Mouse (Mus musculus): Measurements from ENCODE around the gene Stra6l. TPM values are rescaled to one million over a fixed set of nuclear protein-coding genes. Genes with fewer than 3 reads are reported as not detected.

The Stra6l gene
- 6.3 and 9.1 TPM in 2 replicates for polyA plus RNA-seq (2012; rRNA removed)

DNA sequence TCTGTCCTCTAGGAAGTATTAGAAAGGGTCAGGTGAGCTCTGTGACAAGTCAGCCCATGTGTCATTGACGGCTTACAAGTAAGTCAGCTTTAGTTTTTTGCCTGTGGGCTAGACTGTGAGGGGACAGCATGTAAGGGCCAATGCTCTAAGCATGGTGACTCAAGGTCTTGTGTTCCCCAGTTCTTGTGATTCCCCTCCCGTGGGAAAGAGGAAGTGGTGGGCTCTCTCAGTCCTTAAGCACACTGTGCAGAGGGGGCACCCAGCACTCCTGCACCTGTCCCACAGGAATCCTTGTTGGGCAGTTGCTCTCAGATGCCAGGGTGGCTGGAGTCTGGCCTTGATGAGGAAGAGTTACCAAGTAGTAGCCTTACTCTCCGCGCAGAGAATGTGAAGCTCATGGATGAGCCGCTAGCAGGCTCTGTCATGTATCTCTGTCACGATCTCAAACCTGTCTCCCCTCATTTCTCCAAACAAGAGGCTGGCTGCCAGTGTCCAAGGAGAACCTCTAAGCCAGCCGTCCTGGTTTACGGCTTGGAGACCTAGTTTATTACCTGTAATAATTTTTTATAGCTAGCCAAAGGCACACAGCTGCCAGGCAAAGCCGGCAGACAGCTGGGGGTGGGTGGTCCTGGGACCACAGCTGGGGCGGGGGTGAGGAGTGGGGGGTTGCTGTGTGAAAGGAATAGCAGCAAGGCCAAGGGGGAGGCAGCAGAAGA lies at the start of gene Stra6l:
Gene Stra6l, plus strand, starts transcription at position 556 of the 716 bp plus-strand sequence.
- DNase-seq: no peak
- Histone ChIP-seq H3K27ac (ENCODE audit: insufficient read depth, low read depth, low read length) (no peak within 1 kb of the TSS), H3K27me3 (replicated peaks; ENCODE audit: control insufficient read depth, insufficient read depth, low read length) (no peaks in the 10 kb centered on the region), H3K36me3 (ENCODE audit: control insufficient read depth, insufficient read depth, low read length) (no peaks in the 10 kb centered on the region), H3K4me1 (ENCODE audit: control insufficient read depth, insufficient read depth, low read length) (peaks cover 11% of the 10 kb centered on the region; the same call in 1 of the 2 replicates), H3K4me3 (ENCODE audit: insufficient read depth, low read depth, low read length) (no peak within 1 kb of the TSS)
- 27% methylated on average over 10 of the region's 10 CpGs for WGBS
- TF ChIP-seq POLR2A (IDR thresholded peaks at IDR 0.05; ENCODE audit: low read depth, low read length) (no peak), CTCF (conservative IDR thresholded peaks at IDR 0.05; ENCODE audit: insufficient read depth, insufficient read length, low read depth, low read length) (no peak)

DNA sequence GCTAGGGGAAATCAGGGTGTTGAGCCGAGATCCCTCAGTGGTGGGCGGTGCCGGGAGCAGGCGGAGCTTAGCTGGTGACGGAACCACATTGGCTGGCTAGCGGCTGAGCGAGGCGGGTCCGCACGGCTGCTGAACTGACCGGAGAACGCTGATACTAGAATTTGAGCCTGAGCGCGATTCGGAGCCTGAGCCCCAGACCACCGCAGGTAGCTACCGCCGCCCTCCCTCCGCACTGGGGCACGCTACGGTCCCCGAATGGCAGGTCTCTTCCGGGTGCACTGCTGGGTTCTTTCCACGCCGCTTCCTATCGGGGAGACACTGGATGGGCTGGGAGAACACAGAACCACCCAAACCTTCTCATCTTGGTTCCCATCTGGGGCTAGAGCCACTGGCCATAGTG lies 49.5 kb upstream of the Stra6l start, which contains the start of gene Aldh1b1:
Gene Aldh1b1, plus strand, starts transcription at position 59 of the 400 bp plus-strand sequence.
- H3K36me3 ChIP-seq (ENCODE audit: control insufficient read depth, insufficient read depth, low read length): no peaks in the 10 kb centered on the region
- WGBS: under 1% methylated on average over 26 of the region's 26 CpGs
- peak; percentile 73 for DNase-seq
- H3K27ac ChIP-seq (ENCODE audit: insufficient read depth, low read depth, low read length): no peak within 1 kb of the TSS
- H3K4me3 ChIP-seq (ENCODE audit: insufficient read depth, low read depth, low read length): peak within 1 kb of the TSS; percentile 50
- TF ChIP-seq POLR2A (IDR thresholded peaks at IDR 0.05; ENCODE audit: low read depth, low read length) (no peak), CTCF (conservative IDR thresholded peaks at IDR 0.05; ENCODE audit: insufficient read depth, insufficient read length, low read depth, low read length) (no peak)
- H3K27me3 ChIP-seq (replicated peaks; ENCODE audit: control insufficient read depth, insufficient read depth, low read length): no peaks in the 10 kb centered on the region
- no peaks in the 10 kb centered on the region; the same call in 1 of the 2 replicates for H3K4me1 ChIP-seq (ENCODE audit: control insufficient read depth, insufficient read depth, low read length)

DNA sequence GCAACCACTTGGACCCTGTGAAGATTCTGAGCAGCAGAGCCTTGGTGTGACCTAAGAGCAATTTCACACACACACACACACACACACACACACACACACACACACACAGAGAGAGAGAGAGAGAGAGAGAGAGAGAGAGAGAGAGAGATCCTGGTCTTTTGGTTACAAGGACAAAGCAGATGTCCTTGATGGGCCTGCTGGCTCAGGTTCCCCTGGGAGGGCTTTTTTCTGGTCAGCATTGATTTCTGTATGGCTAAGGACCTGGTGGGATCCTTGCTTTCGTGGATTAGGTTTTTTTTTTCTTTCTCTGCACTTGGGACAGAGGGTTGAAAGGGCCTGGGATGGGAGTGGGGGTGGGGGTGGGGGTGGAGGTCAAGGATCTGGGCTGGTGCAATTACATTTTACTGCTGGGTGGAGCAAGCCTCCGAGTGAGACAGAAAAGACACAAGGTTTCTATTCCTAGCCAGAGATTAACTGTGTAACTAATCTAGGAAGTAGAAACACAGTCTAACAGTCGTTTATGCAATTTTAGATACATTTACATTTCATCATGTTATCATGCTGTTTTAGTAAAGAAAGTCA lies 48.4 kb upstream of the Stra6l start:
- Histone ChIP-seq H3K27ac (ENCODE audit: insufficient read depth, low read depth, low read length) (no peak overlapping the region), H3K4me3 (ENCODE audit: insufficient read depth, low read depth, low read length) (no peak overlapping the region), H3K36me3 (ENCODE audit: control insufficient read depth, insufficient read depth, low read length) (no peaks in the 10 kb centered on the region), H3K27me3 (replicated peaks; ENCODE audit: control insufficient read depth, insufficient read depth, low read length) (no peaks in the 10 kb centered on the region), H3K4me1 (ENCODE audit: control insufficient read depth, insufficient read depth, low read length) (no peaks in the 10 kb centered on the region; the same call in 1 of the 2 replicates)
- WGBS: 46% methylated on average over 3 of the region's 3 CpGs
- DNase-seq: no peak
- TF ChIP-seq POLR2A (IDR thresholded peaks at IDR 0.05; ENCODE audit: low read depth, low read length) (no peak), CTCF (conservative IDR thresholded peaks at IDR 0.05; ENCODE audit: insufficient read depth, insufficient read length, low read depth, low read length) (no peak)

DNA sequence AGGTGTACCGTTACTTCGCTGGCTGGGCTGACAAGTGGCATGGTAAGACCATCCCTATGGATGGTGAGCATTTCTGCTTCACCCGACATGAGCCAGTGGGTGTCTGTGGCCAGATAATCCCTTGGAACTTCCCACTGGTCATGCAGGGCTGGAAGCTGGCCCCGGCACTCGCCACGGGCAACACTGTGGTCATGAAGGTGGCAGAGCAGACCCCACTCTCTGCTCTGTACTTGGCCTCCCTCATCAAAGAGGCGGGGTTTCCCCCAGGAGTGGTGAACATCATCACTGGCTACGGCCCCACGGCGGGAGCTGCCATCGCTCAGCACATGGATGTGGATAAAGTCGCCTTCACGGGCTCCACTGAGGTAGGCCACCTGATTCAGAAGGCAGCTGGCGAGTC lies 45.6 kb upstream of the Stra6l start:
- WGBS: 97% methylated on average over 14 of the region's 14 CpGs

DNA sequence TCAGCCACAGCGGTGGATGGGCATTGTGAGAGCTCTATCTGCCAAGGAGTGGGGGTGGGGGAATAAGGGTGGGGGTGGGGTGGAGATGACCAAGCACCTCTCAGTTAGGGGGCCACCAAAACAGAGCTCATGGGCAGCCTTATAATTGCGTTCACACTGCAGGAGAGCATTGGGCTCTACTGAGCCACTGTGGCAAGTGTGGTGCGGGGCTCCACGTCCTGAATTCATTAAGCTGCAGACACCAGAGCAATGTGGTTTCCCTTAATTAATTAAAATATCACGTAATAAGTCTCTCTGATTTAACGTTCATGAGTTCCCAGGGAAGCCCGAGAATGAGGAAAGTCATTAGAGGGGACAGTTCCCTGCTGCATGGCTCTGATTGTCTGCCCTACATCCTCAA lies 40.4 kb upstream of the Stra6l start:
- H3K4me1 ChIP-seq (ENCODE audit: control insufficient read depth, insufficient read depth, low read length): no peaks in the 10 kb centered on the region
- no peak for TF ChIP-seq POLR2A (IDR thresholded peaks at IDR 0.05; ENCODE audit: low read depth, low read length)
- no peak for TF ChIP-seq CTCF (conservative IDR thresholded peaks at IDR 0.05; ENCODE audit: insufficient read depth, insufficient read length, low read depth, low read length)
- no peaks in the 10 kb centered on the region for H3K36me3 ChIP-seq (ENCODE audit: control insufficient read depth, insufficient read depth, low read length)
- H3K27ac ChIP-seq (ENCODE audit: insufficient read depth, low read depth, low read length): no peak overlapping the region
- DNase-seq: no peak
- H3K27me3 ChIP-seq (replicated peaks; ENCODE audit: control insufficient read depth, insufficient read depth, low read length): no peaks in the 10 kb centered on the region
- no peak overlapping the region for H3K4me3 ChIP-seq (ENCODE audit: insufficient read depth, low read depth, low read length)
- WGBS: 60% methylated on average over 7 of the region's 7 CpGs

More for the DNA sequence above, 45.6 kb upstream of the Stra6l start:
- Histone ChIP-seq H3K4me3 (ENCODE audit: insufficient read depth, low read depth, low read length) (no peak overlapping the region), H3K4me1 (ENCODE audit: control insufficient read depth, insufficient read depth, low read length) (no peaks in the 10 kb centered on the region; the same call in 1 of the 2 replicates), H3K27ac (ENCODE audit: insufficient read depth, low read depth, low read length) (no peak overlapping the region), H3K27me3 (replicated peaks; ENCODE audit: control insufficient read depth, insufficient read depth, low read length) (no peaks in the 10 kb centered on the region), H3K36me3 (ENCODE audit: control insufficient read depth, insufficient read depth, low read length) (no peaks in the 10 kb centered on the region)
- TF ChIP-seq POLR2A (IDR thresholded peaks at IDR 0.05; ENCODE audit: low read depth, low read length): no peak
- TF ChIP-seq CTCF (conservative IDR thresholded peaks at IDR 0.05; ENCODE audit: insufficient read depth, insufficient read length, low read depth, low read length): no peak
- DNase-seq: no peak

DNA sequence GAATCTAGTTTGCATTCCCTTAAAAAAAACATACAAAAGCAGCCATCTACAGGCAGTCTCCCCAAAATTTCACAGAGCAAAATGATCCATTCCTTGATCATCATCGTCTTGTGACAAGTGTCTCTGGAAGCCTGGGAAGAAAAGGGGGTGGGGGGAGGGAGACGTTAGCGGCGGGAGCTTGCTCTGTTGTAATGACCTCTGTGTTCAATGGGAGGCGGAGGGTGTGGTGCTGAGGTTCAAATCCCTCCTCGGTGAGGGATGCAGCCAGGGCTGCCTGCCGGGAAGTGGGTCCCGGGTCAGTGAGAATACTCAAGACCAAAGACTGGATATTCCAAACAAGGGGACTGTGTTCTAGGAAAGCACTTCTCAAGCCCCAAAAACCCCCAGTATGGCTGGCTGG lies 37.2 kb upstream of the Stra6l start:
- Histone ChIP-seq H3K4me1 (ENCODE audit: control insufficient read depth, insufficient read depth, low read length) (no peaks in the 10 kb centered on the region), H3K27ac (ENCODE audit: insufficient read depth, low read depth, low read length) (no peak overlapping the region), H3K36me3 (ENCODE audit: control insufficient read depth, insufficient read depth, low read length) (no peaks in the 10 kb centered on the region), H3K27me3 (replicated peaks; ENCODE audit: control insufficient read depth, insufficient read depth, low read length) (no peaks in the 10 kb centered on the region), H3K4me3 (ENCODE audit: insufficient read depth, low read depth, low read length) (no peak overlapping the region)
- 42% methylated on average over 8 of the region's 8 CpGs for WGBS
- TF ChIP-seq CTCF (conservative IDR thresholded peaks at IDR 0.05; ENCODE audit: insufficient read depth, insufficient read length, low read depth, low read length) (no peak), POLR2A (IDR thresholded peaks at IDR 0.05; ENCODE audit: low read depth, low read length) (no peak)
- no peak for DNase-seq

DNA sequence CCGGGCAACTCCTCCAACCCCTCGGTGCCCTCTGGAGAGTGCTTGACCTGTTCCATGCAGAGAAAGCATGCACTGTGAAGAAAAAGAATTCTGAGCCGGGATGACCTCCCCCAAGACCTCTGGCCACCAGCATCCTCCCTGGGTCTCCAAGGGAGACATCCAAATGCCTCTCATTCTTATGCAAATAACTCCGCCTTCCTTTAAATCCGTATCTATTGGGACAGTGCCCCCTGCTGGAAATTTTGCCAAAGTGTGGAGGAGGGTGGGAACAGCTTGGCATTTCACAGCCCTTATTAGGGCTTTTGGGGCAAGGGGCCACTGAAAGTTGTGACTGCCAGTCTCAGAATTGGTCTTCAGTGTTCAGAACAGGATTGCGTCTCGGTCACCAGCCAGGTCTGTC lies 32.9 kb upstream of the Stra6l start:
- DNase-seq: peak; percentile 46
- Histone ChIP-seq H3K27ac (ENCODE audit: insufficient read depth, low read depth, low read length) (no peak overlapping the region), H3K4me1 (ENCODE audit: control insufficient read depth, insufficient read depth, low read length) (no peaks in the 10 kb centered on the region), H3K27me3 (replicated peaks; ENCODE audit: control insufficient read depth, insufficient read depth, low read length) (no peaks in the 10 kb centered on the region), H3K4me3 (ENCODE audit: insufficient read depth, low read depth, low read length) (no peak overlapping the region), H3K36me3 (ENCODE audit: control insufficient read depth, insufficient read depth, low read length) (no peaks in the 10 kb centered on the region)
- 45% methylated on average over 7 of the region's 7 CpGs for WGBS
- TF ChIP-seq POLR2A (IDR thresholded peaks at IDR 0.05; ENCODE audit: low read depth, low read length): no peak
- TF ChIP-seq CTCF (conservative IDR thresholded peaks at IDR 0.05; ENCODE audit: insufficient read depth, insufficient read length, low read depth, low read length): peak; percentile 38
